Mouse (Mus musculus): Measurements from ENCODE around the gene Armh3. TPM values are rescaled to one million over a fixed set of nuclear protein-coding genes. Genes with fewer than 3 reads are reported as not detected.

The Armh3 gene
- polyA plus RNA-seq, 1 experiment from 2014 or later, result 18.4 TPM

DNA sequence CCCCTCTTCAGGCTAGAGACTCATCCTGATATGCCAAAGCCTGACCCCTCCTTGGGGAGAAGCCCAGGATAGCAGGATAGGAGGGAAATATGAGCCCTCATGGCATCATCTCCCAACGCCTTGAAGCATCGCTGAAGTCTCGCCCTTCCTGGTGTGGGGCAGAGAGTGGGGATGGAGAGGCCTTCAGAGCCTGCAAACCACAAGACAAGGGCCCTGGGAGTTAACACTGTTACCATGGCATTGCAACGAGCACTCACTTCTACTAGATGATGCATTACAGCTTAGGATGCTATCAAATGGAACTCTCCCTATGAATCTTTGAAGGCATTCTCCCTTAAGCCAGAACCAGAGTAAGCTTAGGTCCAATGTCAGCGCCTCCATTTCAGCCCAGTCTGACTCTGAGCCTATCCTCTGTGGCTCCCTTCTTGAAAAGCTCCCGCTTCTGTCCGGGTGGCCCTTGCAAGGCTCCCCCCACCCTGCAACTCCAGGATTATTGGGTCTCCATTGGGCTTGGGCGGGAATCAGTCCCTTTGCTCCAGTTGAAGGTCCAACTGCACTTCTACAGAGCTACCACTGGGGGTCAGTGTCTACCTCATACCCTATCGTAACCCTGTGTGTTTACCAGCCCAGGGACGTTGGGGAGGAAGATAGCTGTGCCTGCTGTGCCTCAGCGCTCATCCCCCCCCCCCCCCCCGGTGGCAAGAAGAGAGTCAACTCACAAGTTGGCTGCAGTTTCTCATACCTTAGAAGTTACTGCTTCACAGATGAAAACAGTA is 193.5 kb downstream of the Armh3 start:
- H3K27me3 ChIP-seq (replicated peaks; ENCODE audit: low read depth, poor library complexity, severe bottlenecking), result peaks cover 5% of the 10 kb centered on the region; the same call in 1 of the 2 replicates
- 27% methylated on average over 12 of the region's 12 CpGs for whole genome bisulfite sequencing
- DNase-seq (ENCODE audit: low spot score), result peak; percentile 54

DNA sequence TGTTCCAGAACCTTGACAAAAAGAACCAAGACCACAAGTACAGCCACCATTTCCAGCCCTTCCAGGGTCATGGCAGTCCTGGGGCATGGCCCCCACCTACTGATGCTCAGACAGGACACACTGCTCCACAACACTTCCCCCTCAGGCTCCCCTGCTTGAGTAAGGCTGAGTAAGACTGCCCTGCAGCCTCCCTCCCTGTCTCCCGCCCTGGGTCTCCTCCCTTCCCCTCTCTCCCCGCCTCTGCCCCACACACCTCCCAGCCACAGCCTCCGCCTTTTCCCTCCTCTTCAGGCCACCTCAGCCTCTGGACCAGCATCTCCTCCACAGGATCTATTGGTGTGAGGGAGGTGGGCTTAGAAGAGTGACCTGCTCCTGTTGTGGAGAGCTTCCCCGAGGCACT is 194.9 kb downstream of the Armh3 start:
- no peak overlapping the region for H3K4me3 ChIP-seq

More for the DNA sequence above, 193.5 kb downstream of the Armh3 start:
- Histone ChIP-seq H3K4me3 (no peak overlapping the region), H3K27ac (replicated peaks) (no peak overlapping the region), H3K4me1 (peaks cover 17% of the 10 kb centered on the region), H3K9me3 (no peaks in the 10 kb centered on the region), H3K36me3 (replicated peaks) (no peaks in the 10 kb centered on the region)

GRCm38 (mm10) chr19:45802702-45803101 is 195.6 kb downstream of the Armh3 start:
- Histone ChIP-seq H3K9me3 (no peaks in the 10 kb centered on the region), H3K4me3 (no peak overlapping the region), H3K27ac (replicated peaks) (no peak overlapping the region), H3K36me3 (replicated peaks) (no peaks in the 10 kb centered on the region), H3K27me3 (replicated peaks; ENCODE audit: low read depth, poor library complexity, severe bottlenecking) (peaks cover 5% of the 10 kb centered on the region; the same call in 1 of the 2 replicates), H3K4me1 (peaks cover 17% of the 10 kb centered on the region)
- DNase-seq (ENCODE audit: low spot score), result no peak
- 71% methylated on average over 4 of the region's 4 CpGs for WGBS

More for the DNA sequence above, 194.9 kb downstream of the Armh3 start:
- Histone ChIP-seq H3K27me3 (replicated peaks; ENCODE audit: low read depth, poor library complexity, severe bottlenecking) (peaks cover 5% of the 10 kb centered on the region; the same call in 1 of the 2 replicates), H3K9me3 (no peaks in the 10 kb centered on the region), H3K36me3 (replicated peaks) (no peaks in the 10 kb centered on the region), H3K27ac (replicated peaks) (no peak overlapping the region), H3K4me1 (peaks cover 17% of the 10 kb centered on the region)
- 34% methylated on average over 4 of the region's 4 CpGs for WGBS
- no peak for DNase-seq (ENCODE audit: low spot score)

DNA sequence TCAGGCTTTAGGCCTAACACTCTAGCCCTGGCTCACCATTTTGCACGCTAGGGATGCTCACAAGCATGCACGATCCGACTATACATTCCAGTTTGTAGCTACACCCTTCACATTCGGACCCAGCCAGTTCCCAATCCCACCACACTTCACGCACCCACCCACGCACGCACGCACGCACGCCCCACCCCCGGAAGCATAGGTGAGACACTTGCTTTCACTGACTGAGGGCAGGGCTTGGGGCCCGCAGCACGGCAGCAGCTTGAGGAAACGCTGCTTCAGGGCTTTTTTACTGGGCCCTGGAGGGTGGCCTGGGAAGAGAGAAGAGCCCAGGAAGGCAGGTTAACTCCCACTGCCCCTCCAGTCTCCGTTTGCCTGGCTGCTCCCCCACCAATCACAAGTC is 201.4 kb downstream of the Armh3 start:
- H3K4me1 ChIP-seq, result peaks cover 12% of the 10 kb centered on the region
- WGBS, result 77% methylated on average over 15 of the region's 15 CpGs
- H3K27me3 ChIP-seq (replicated peaks; ENCODE audit: low read depth, poor library complexity, severe bottlenecking), result no peaks in the 10 kb centered on the region; the same call in 1 of the 2 replicates
- H3K36me3 ChIP-seq (replicated peaks), result no peaks in the 10 kb centered on the region
- no peaks in the 10 kb centered on the region for H3K9me3 ChIP-seq
- no peak overlapping the region for H3K27ac ChIP-seq (replicated peaks)
- no peak overlapping the region for H3K4me3 ChIP-seq
- DNase-seq (ENCODE audit: low spot score), result no peak

DNA sequence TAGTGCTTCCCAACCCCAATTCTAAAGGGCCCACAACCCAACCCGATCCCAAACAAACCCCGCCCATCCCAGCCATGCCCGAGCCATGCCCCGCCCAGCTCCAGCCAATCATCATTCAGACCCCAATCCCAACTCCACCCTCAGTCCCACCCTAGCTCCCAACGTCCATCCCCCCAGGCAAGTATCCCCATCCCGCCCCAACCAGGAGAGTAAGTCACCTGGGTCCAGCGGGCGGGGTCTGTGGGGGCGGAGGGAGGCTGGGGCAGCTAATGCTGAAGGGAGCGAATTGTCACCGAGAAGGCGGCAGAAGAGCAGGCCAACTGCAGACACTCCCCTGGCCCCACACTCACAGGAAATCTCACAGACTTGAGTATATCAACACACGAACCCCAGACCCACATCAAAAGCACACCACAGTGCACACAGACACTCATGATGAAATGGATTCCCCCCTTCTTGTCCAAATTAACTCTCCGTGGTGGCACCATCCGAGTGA is 202.2 kb downstream of the Armh3 start:
- H3K9me3 ChIP-seq, result no peaks in the 10 kb centered on the region
- H3K4me1 ChIP-seq, result peaks cover 12% of the 10 kb centered on the region
- peak; percentile 76 for DNase-seq (ENCODE audit: low spot score)
- H3K4me3 ChIP-seq, result peak overlapping the region; percentile 52
- H3K36me3 ChIP-seq (replicated peaks), result no peaks in the 10 kb centered on the region
- 7% methylated on average over 15 of the region's 15 CpGs for WGBS
- no peaks in the 10 kb centered on the region; the same call in 1 of the 2 replicates for H3K27me3 ChIP-seq (replicated peaks; ENCODE audit: low read depth, poor library complexity, severe bottlenecking)
- H3K27ac ChIP-seq (replicated peaks), result peak overlapping the region; percentile 14; the same call in 1 of the 2 replicates

DNA sequence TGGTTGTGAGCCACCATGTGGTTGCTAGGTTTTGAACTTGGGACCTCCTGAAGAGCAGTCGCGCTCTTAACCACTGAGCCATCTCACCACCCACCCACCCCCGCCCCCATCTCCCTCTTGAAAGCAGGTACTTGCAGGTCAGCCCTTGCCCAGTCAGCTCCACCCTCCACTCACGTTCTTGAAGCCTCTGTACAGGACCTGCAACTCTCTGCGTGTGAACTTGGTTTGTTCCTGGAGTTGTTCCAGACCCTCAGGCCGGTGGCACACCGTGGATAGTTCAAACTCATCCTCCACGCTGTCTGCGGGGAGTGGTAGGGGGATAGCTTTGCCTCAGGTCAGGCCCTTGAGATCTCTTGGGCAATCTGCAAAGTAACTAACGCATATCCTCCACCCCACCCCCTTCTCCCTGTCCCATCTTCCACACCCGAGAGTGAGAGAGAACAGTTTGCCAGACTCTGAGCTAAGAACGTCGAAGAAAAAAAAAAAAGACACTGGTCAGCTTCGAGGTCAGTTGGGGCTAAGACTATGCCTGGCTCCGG is 202.8 kb downstream of the Armh3 start:
- H3K27ac ChIP-seq (replicated peaks), result no peak overlapping the region
- H3K9me3 ChIP-seq, result no peaks in the 10 kb centered on the region
- no peaks in the 10 kb centered on the region; the same call in 1 of the 2 replicates for H3K27me3 ChIP-seq (replicated peaks; ENCODE audit: low read depth, poor library complexity, severe bottlenecking)
- H3K4me3 ChIP-seq, result peak overlapping the region; percentile 52
- peaks cover 15% of the 10 kb centered on the region for H3K4me1 ChIP-seq
- DNase-seq (ENCODE audit: low spot score), result no peak
- WGBS, result 33% methylated on average over 15 of the region's 15 CpGs
- H3K36me3 ChIP-seq (replicated peaks), result no peaks in the 10 kb centered on the region

GRCm38 (mm10) chr19:45794718-45795117 is 203.6 kb downstream of the Armh3 start:
- Histone ChIP-seq H3K9me3 (no peaks in the 10 kb centered on the region), H3K4me3 (no peak overlapping the region), H3K4me1 (peaks cover 15% of the 10 kb centered on the region), H3K27me3 (replicated peaks; ENCODE audit: low read depth, poor library complexity, severe bottlenecking) (no peaks in the 10 kb centered on the region; the same call in 1 of the 2 replicates), H3K36me3 (replicated peaks) (no peaks in the 10 kb centered on the region), H3K27ac (replicated peaks) (no peak overlapping the region)
- DNase-seq (ENCODE audit: low spot score), result no peak
- 78% methylated on average over 6 of the region's 6 CpGs for WGBS

DNA sequence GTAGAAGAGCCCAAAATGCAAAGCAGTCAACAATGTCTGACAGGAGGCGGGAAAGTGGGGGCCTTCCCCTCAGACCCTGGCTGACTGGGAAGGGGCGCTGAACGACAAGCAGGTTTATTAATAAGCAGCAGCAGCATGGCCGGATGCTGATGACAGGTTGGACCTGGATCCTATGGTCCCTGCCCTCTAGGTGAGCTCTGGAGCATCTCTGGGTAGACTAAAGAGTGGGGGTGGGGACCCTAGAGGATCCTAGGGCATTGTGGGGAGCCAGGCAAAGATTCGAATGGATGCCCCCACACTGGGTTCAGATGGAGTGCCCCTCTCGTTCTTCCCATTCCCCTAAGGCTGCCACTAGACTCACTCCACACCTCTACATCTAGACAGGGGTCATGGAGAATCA is 205.9 kb downstream of the Armh3 start:
- no peak for DNase-seq (ENCODE audit: low spot score)
- WGBS, result 82% methylated on average over 6 of the region's 6 CpGs

GRCm38 (mm10) chr19:45789888-45790874 is 208.1 kb downstream of the Armh3 start:
- DNase-seq (ENCODE audit: low spot score), result no peak
- 0 out of 2 replicates have a peak, but pooled peaks cover 4% of the 10 kb centered on the region for H3K4me1 ChIP-seq
- no peaks in the 10 kb centered on the region for H3K9me3 ChIP-seq
- no peak overlapping the region for H3K4me3 ChIP-seq
- WGBS, result 78% methylated on average over 13 of the region's 13 CpGs
- H3K36me3 ChIP-seq (replicated peaks), result no peaks in the 10 kb centered on the region
- H3K27me3 ChIP-seq (replicated peaks; ENCODE audit: low read depth, poor library complexity, severe bottlenecking), result no peaks in the 10 kb centered on the region
- no peak overlapping the region for H3K27ac ChIP-seq (replicated peaks)

More for the DNA sequence above, 205.9 kb downstream of the Armh3 start:
- no peak overlapping the region; the same call in 1 of the 2 replicates for H3K27ac ChIP-seq (replicated peaks)
- no peaks in the 10 kb centered on the region for H3K36me3 ChIP-seq (replicated peaks)
- peaks cover 15% of the 10 kb centered on the region for H3K4me1 ChIP-seq
- no peaks in the 10 kb centered on the region for H3K9me3 ChIP-seq
- no peaks in the 10 kb centered on the region; the same call in 1 of the 2 replicates for H3K27me3 ChIP-seq (replicated peaks; ENCODE audit: low read depth, poor library complexity, severe bottlenecking)
- no peak overlapping the region for H3K4me3 ChIP-seq

DNA sequence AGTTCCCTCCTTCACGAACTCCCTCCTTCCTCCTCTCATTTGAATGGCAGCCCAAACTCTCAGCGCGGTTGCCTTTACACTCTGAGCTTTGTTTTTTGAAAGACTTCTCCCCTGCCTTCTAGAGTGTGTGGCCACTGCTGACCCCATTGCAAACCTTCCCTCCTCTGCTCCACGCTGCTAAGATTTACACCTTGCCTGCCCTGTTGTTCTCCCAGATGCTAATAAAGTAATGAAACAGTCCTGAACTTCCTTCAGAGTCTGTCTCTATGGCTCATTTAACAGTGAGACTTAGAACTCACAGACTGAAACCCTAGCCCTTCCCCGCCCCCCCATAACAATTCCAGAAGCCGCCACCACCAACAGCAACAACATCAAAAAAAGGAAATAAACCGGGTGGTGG is 208.9 kb downstream of the Armh3 start:
- Histone ChIP-seq H3K27me3 (replicated peaks; ENCODE audit: low read depth, poor library complexity, severe bottlenecking) (no peaks in the 10 kb centered on the region), H3K4me3 (no peak overlapping the region)
- DNase-seq (ENCODE audit: low spot score), result no peak

GRCm38 (mm10) chr19:45788337-45788736 is 210.0 kb downstream of the Armh3 start:
- H3K27me3 ChIP-seq (replicated peaks; ENCODE audit: low read depth, poor library complexity, severe bottlenecking), result no peaks in the 10 kb centered on the region
- WGBS, result 87% methylated on average over 4 of the region's 4 CpGs
- no peak overlapping the region for H3K4me3 ChIP-seq
- no peaks in the 10 kb centered on the region for H3K36me3 ChIP-seq (replicated peaks)
- no peak for DNase-seq (ENCODE audit: low spot score)
- no peaks in the 10 kb centered on the region for H3K9me3 ChIP-seq
- H3K4me1 ChIP-seq, result peaks cover 9% of the 10 kb centered on the region
- H3K27ac ChIP-seq (replicated peaks), result no peak overlapping the region

More for the DNA sequence above, 208.9 kb downstream of the Armh3 start:
- WGBS, result 82% methylated on average over 7 of the region's 7 CpGs
- H3K4me1 ChIP-seq, result 0 out of 2 replicates have a peak, but pooled peaks cover 4% of the 10 kb centered on the region
- H3K27ac ChIP-seq (replicated peaks), result no peak overlapping the region
- H3K9me3 ChIP-seq, result no peaks in the 10 kb centered on the region
- no peaks in the 10 kb centered on the region for H3K36me3 ChIP-seq (replicated peaks)

- Histone ChIP-seq H3K9me3 (no peaks in the 10 kb centered on the region), H3K27ac (replicated peaks) (no peak overlapping the region), H3K36me3 (replicated peaks) (no peaks in the 10 kb centered on the region), H3K4me1 (peaks cover 9% of the 10 kb centered on the region), H3K4me3 (no peak overlapping the region), H3K27me3 (replicated peaks; ENCODE audit: low read depth, poor library complexity, severe bottlenecking) (no peaks in the 10 kb centered on the region)
- 80% methylated on average over 3 of the region's 3 CpGs for WGBS
- no peak for DNase-seq (ENCODE audit: low spot score)
These were observed 210.8 kb downstream of the Armh3 start for GRCm38 (mm10) chr19:45787450-45787849.

Measured in embryonic facial prominence, embryonic 10.5 days (tissue).